Mouse (Mus musculus) lung, postnatal 0 days (tissue): Measurements from ENCODE around the gene Poln.

ENCODE experiments used
- CTCF ChIP-seq: IDR thresholded peaks from 2 replicates; pipeline ENCODE4 v1.5.1; 2016; ENCODE audit warnings: antibody characterized with exemption, mild to moderate bottlenecking
- EP300 ChIP-seq: IDR thresholded peaks from 2 replicates; pipeline ENCODE4 v1.6.1; 2016; ENCODE audit warnings: antibody characterized with exemption, mild to moderate bottlenecking, control low read depth

DNA sequence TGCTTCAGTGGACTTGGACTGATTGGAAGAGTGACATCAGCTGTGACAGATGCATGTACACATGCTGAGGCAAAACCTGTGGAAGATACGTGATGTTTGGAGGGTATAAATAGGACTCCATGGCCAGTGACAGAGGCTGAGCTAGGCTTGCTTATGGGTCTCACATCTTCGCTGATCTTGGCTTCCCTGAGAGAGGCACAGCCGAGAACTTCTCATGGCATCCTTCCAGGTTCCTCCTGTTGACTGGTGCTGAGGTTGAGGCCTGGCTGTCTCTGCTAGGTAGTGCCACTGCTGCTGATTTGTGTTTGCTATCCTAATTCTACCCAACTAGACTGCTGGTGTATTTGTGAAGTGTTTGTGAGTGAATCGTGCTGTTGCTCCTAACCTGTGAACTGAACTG lies 150.3 kb downstream of the Poln start:
- no peak for TF ChIP-seq CTCF
- no peak for TF ChIP-seq EP300
